Mouse (Mus musculus) effector memory CD4-positive, alpha-beta T cell, adult 7 months (primary cell): Measurements from ENCODE around the gene Pgam1. TPM values are rescaled to one million over a fixed set of nuclear protein-coding genes. Genes with fewer than 3 reads are reported as not detected.

Experiments used
- polyA plus RNA-seq: library from polyadenylated mRNA; unstranded; fragments of 100-300 nt; shearing (Covaris generic); gene quantifications from one replicate; pipeline ENCODE4 v1.2.1, GENCODE M21; 2017

Pgam1 gene
- polyA plus RNA-seq, result 146 TPM

DNA sequence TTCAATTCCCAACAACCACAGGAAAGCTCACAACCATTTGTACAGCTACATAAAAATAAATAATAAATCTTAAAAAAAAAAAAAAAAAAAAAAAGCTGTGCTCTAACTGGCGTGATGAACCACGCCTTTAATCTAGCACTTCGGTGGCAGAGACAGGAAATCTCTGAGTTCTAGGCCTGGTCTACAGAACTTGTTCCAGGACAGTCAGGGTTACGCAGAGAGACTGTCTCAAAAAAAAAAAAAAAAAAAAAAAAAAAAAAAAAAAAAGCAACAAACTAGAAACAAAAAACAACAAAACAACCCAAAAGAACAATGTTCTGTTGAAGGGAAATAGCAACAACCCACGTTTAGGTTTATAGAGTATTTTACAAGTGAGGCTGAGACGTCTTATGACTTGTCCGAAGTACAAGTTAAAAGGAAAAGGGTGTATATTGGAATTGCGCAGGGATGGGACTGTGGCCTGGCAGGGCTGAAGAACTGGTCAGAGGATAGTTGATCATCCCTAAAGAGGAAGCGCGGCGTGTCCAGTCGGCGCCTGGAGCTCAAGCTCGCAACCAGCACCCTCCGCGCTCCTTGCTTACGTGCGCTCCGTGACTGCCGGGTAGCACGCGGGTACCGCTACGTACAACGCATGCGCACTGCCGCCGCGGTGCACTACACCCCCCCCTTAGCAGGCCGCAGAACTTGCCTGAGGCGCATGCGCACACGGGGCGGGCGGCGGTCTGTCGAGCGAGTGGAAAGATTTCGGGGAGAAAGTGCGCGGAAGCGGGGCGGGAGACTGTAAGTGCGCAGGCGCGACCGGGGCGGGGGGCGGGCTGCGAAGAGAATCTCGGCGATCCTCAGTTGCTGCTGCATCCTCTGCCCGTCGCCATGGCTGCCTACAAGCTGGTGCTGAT lies at the start of gene Pgam1:
Gene Pgam1, plus strand, starts transcription at position 746 of the 896 bp plus-strand sequence.

GRCm38 (mm10) chr19:41895460-41896318 lies 16.0 kb upstream of the Pgam1 start, which contains the start of gene Rrp12:
Gene Rrp12, minus strand, starts transcription at chr19:41896173.

GRCm38 (mm10) chr19:41933179-41934086 lies 21.7 kb downstream of the Pgam1 start, which contains the start of the genes Exosc1 and Zdhhc16:
Gene Exosc1, minus strand, starts transcription at chr19:41933423.
Gene Zdhhc16, plus strand, starts transcription at chr19:41933480.

Other genes starting within 250 kb of the Pgam1 start
- gene Slit1, start 168.3 kb upstream of the Pgam1 start, polyA plus RNA-seq, result 0.11 TPM
- 1.9 TPM for gene Arhgap19, start 109.9 kb upstream of the Pgam1 start, polyA plus RNA-seq
- 5.5 TPM for gene Frat1, start 82.0 kb upstream of the Pgam1 start, polyA plus RNA-seq
- gene Frat2, start 63.8 kb upstream of the Pgam1 start, polyA plus RNA-seq, result 69.2 TPM
- gene Rrp12, start 15.8 kb upstream of the Pgam1 start, polyA plus RNA-seq, result 30.7 TPM
- 64.2 TPM for gene Exosc1, start 21.5 kb downstream of the Pgam1 start, polyA plus RNA-seq
- gene Zdhhc16, start 21.6 kb downstream of the Pgam1 start, polyA plus RNA-seq, result 35.3 TPM
- 59.3 TPM for gene Mms19, start 69.2 kb downstream of the Pgam1 start, polyA plus RNA-seq
- 4.7 TPM for gene Ubtd1, start 69.8 kb downstream of the Pgam1 start, polyA plus RNA-seq
- gene Ankrd2, start 124.1 kb downstream of the Pgam1 start, polyA plus RNA-seq, result not detected
- gene Hoga1, start 133.7 kb downstream of the Pgam1 start, polyA plus RNA-seq, result 0.23 TPM
- not detected for gene 4933411K16Rik, start 140.3 kb downstream of the Pgam1 start, polyA plus RNA-seq
- 0.69 TPM for gene Morn4, start 174.4 kb downstream of the Pgam1 start, polyA plus RNA-seq
- gene Pi4k2a, start 178.5 kb downstream of the Pgam1 start, polyA plus RNA-seq, result 59.8 TPM
- gene Avpi1, start 217.1 kb downstream of the Pgam1 start, polyA plus RNA-seq, result 26.1 TPM
- 15.8 TPM for gene Marveld1, start 235.5 kb downstream of the Pgam1 start, polyA plus RNA-seq